Mouse (Mus musculus): Measurements from ENCODE around the gene Hist1h4h. TPM values are rescaled to one million over a fixed set of nuclear protein-coding genes. Genes with fewer than 3 reads are reported as not detected.

Gene Hist1h4h
- polyA plus RNA-seq, 1 experiment from 2014 or later: 7.4 TPM

Other genes with a start within 250 kb of the Hist1h4h start
- gene Zfp322a, start 161.8 kb upstream of the Hist1h4h start, polyA plus RNA-seq (2016; fragmentation: Nextera tagmentation; extraction: Ambion mirVana): 42.3 and 54.0 TPM in 2 replicates
- gene Abt1, start 107.2 kb upstream of the Hist1h4h start, polyA plus RNA-seq (2016; fragmentation: Nextera tagmentation; extraction: Ambion mirVana): 13.4 and 14.5 TPM in 2 replicates
- gene Btn1a1, start 65.1 kb upstream of the Hist1h4h start, polyA plus RNA-seq (2016; fragmentation: Nextera tagmentation; extraction: Ambion mirVana): 0.04 TPM in 1 of 2 replicates, not detected in the other
- 0.29 and 0.35 TPM in 2 replicates for gene Btn2a2, start 42.2 kb upstream of the Hist1h4h start, polyA plus RNA-seq (2016; fragmentation: Nextera tagmentation; extraction: Ambion mirVana)
- gene Hist1h2af, start 2.9 kb downstream of the Hist1h4h start, polyA plus RNA-seq (2016; fragmentation: Nextera tagmentation; extraction: Ambion mirVana): 7.8 and 9.2 TPM in 2 replicates
- 3.3 and 6.0 TPM in 2 replicates for gene Hist1h3g, start 4.4 kb downstream of the Hist1h4h start, polyA plus RNA-seq (2016; fragmentation: Nextera tagmentation; extraction: Ambion mirVana)
- gene Hist1h2bh, start 12.3 kb downstream of the Hist1h4h start, polyA plus RNA-seq (2016; fragmentation: Nextera tagmentation; extraction: Ambion mirVana): 0.51 and 1.1 TPM in 2 replicates
- 0.92 and 1.1 TPM in 2 replicates for gene Hist1h3f, start 13.0 kb downstream of the Hist1h4h start, polyA plus RNA-seq (2016; fragmentation: Nextera tagmentation; extraction: Ambion mirVana)
- gene Hist1h4f, start 20.6 kb downstream of the Hist1h4h start, polyA plus RNA-seq (2016; fragmentation: Nextera tagmentation; extraction: Ambion mirVana): 0.56 TPM in 1 of 2 replicates, not detected in the other
- 0.37 and 0.49 TPM in 2 replicates for gene Hist1h1d, start 22.2 kb downstream of the Hist1h4h start, polyA plus RNA-seq (2016; fragmentation: Nextera tagmentation; extraction: Ambion mirVana)
- 5.3 and 5.6 TPM in 2 replicates for gene Hist1h3e, start 31.3 kb downstream of the Hist1h4h start, polyA plus RNA-seq (2016; fragmentation: Nextera tagmentation; extraction: Ambion mirVana)
- gene Hist1h2ae, start 40.2 kb downstream of the Hist1h4h start, polyA plus RNA-seq (2016; fragmentation: Nextera tagmentation; extraction: Ambion mirVana): 102 and 103 TPM in 2 replicates
- 7.0 and 7.3 TPM in 2 replicates for gene Hist1h2bg, start 40.3 kb downstream of the Hist1h4h start, polyA plus RNA-seq (2016; fragmentation: Nextera tagmentation; extraction: Ambion mirVana)
- gene Hist1h2bf, start 43.1 kb downstream of the Hist1h4h start, polyA plus RNA-seq (2016; fragmentation: Nextera tagmentation; extraction: Ambion mirVana): 4.7 and 5.1 TPM in 2 replicates
- gene Hist1h2ad, start 43.3 kb downstream of the Hist1h4h start, polyA plus RNA-seq (2016; fragmentation: Nextera tagmentation; extraction: Ambion mirVana): 1.8 and 2.2 TPM in 2 replicates
- 4.8 and 10.9 TPM in 2 replicates for gene Hist1h3d, start 44.7 kb downstream of the Hist1h4h start, polyA plus RNA-seq (2016; fragmentation: Nextera tagmentation; extraction: Ambion mirVana)
- gene Hist1h4d, start 50.5 kb downstream of the Hist1h4h start, polyA plus RNA-seq (2016; fragmentation: Nextera tagmentation; extraction: Ambion mirVana): 101 and 107 TPM in 2 replicates
- gene Hist1h2be, start 90.1 kb downstream of the Hist1h4h start, polyA plus RNA-seq (2016; fragmentation: Nextera tagmentation; extraction: Ambion mirVana): 2.5 and 2.7 TPM in 2 replicates
- gene Hist1h1e, start 91.5 kb downstream of the Hist1h4h start, polyA plus RNA-seq (2016; fragmentation: Nextera tagmentation; extraction: Ambion mirVana): 22.0 and 26.3 TPM in 2 replicates
- gene Hist1h2ac, start 152.9 kb downstream of the Hist1h4h start, polyA plus RNA-seq (2016; fragmentation: Nextera tagmentation; extraction: Ambion mirVana): 0.80 and 1.2 TPM in 2 replicates
- gene Hist1h2bc, start 153.1 kb downstream of the Hist1h4h start, polyA plus RNA-seq (2016; fragmentation: Nextera tagmentation; extraction: Ambion mirVana): 23.1 and 26.2 TPM in 2 replicates
- gene Hist1h1t, start 164.8 kb downstream of the Hist1h4h start, polyA plus RNA-seq (2016; fragmentation: Nextera tagmentation; extraction: Ambion mirVana): not detected in 2 replicates
- gene Hist1h4c, start 167.4 kb downstream of the Hist1h4h start, polyA plus RNA-seq (2016; fragmentation: Nextera tagmentation; extraction: Ambion mirVana): 5.4 TPM in 2 replicates
- 3.2 and 3.5 TPM in 2 replicates for gene Hfe, start 179.8 kb downstream of the Hist1h4h start, polyA plus RNA-seq (2016; fragmentation: Nextera tagmentation; extraction: Ambion mirVana)
- gene Hist1h1c, start 207.8 kb downstream of the Hist1h4h start, polyA plus RNA-seq (2016; fragmentation: Nextera tagmentation; extraction: Ambion mirVana): 10.6 and 12.6 TPM in 2 replicates
- gene Hist1h3c, start 214.6 kb downstream of the Hist1h4h start, polyA plus RNA-seq (2016; fragmentation: Nextera tagmentation; extraction: Ambion mirVana): 6.9 and 8.6 TPM in 2 replicates
- 1.8 and 2.4 TPM in 2 replicates for gene Hist1h2bb, start 215.7 kb downstream of the Hist1h4h start, polyA plus RNA-seq (2016; fragmentation: Nextera tagmentation; extraction: Ambion mirVana)
- 45.2 and 49.3 TPM in 2 replicates for gene Hist1h2ab, start 220.1 kb downstream of the Hist1h4h start, polyA plus RNA-seq (2016; fragmentation: Nextera tagmentation; extraction: Ambion mirVana)
- gene Hist1h3b, start 221.2 kb downstream of the Hist1h4h start, polyA plus RNA-seq (2016; fragmentation: Nextera tagmentation; extraction: Ambion mirVana): 5.5 and 8.8 TPM in 2 replicates
- 4.9 and 5.4 TPM in 2 replicates for gene Hist1h4b, start 226.0 kb downstream of the Hist1h4h start, polyA plus RNA-seq (2016; fragmentation: Nextera tagmentation; extraction: Ambion mirVana)
- gene Hist1h4a, start 230.2 kb downstream of the Hist1h4h start, polyA plus RNA-seq (2016; fragmentation: Nextera tagmentation; extraction: Ambion mirVana): not detected in 2 replicates
- 3.7 and 4.8 TPM in 2 replicates for gene Hist1h3a, start 231.3 kb downstream of the Hist1h4h start, polyA plus RNA-seq (2016; fragmentation: Nextera tagmentation; extraction: Ambion mirVana)
- 2.3 and 3.4 TPM in 2 replicates for gene Hist1h1a, start 232.6 kb downstream of the Hist1h4h start, polyA plus RNA-seq (2016; fragmentation: Nextera tagmentation; extraction: Ambion mirVana)
- not detected in 2 replicates for gene Trim38, start 238.9 kb downstream of the Hist1h4h start, polyA plus RNA-seq (2016; fragmentation: Nextera tagmentation; extraction: Ambion mirVana)